Mouse (Mus musculus) lung, postnatal 0 days (tissue): Measurements from ENCODE around the gene Gtf3c6.

Source experiments
- CTCF ChIP-seq: IDR thresholded peaks from 2 replicates; pipeline ENCODE4 v1.5.1; 2016; ENCODE audit warnings: antibody characterized with exemption, mild to moderate bottlenecking
- EP300 ChIP-seq: IDR thresholded peaks from 2 replicates; pipeline ENCODE4 v1.6.1; 2016; ENCODE audit warnings: antibody characterized with exemption, mild to moderate bottlenecking, control low read depth

DNA sequence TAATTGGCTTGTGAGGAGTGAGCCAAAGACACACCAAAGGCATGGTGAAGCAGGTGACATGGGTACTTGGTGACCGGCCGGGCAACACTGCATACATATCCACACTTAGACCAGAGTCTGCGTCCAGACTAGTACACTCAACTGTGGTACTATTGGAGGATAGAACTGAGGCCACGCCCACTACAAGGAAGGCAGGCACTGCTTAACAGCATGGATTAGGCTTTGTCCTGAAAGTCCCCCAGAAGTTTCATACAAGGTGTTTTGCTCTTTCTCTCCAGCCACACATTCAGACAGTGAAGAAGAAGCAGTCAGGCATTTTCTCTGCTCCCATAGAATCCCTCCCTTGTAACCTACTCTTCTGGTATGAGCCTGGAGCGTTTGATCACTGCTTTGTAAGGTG, 1.2 kb downstream of the Gtf3c6 start:
- TF ChIP-seq CTCF (no peak), EP300 (no peak)
